Mouse (Mus musculus): ENCODE results near the gene Scarb2. TPM values are rescaled to one million over a fixed set of nuclear protein-coding genes. Genes with fewer than 3 reads are reported as not detected.

Scarb2 gene
- polyA plus RNA-seq, 1 experiment = 62.1 TPM

DNA sequence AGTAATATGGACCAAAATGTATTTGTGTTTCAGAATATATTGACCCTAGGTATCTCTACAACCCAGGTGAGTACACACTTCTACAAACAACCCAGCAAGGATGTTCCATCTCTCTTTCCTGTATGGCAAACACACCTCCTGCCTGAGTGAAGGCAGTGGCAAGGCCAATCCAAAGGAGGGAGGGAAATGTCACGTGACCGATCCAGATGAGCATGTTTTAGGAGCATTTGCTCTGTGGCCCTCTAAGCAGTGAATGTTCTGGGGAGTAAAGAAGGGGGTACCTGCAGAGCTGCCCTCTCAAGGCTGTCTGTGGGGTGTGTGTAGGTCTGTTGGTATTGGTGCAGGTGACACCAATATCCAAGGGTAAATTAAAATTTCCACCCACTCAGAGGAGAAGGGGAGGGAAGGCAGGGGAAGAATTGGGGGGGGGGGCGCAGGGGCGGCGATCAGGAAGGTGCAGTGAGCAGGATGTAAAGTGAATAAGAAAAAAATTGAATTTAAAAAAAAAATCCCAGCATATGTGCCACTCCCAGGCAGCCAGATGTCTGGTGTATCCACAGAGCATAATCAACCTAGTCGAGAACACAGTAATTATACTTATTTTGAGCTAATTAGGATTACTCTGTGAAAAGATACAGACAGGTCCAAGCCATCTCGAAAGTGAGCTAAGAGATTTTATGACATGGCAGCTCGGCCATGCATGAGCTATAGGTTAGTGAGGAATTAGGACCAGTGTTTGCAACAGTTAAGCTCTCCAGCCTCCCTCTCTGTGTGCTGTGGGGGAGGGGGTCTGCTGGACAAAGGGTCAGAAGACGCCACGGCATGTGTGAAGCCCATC is 102.9 kb downstream of the Scarb2 start:
- Histone ChIP-seq H3K9ac (ENCODE audit: low read depth, poor library complexity, severe bottlenecking) (no peak overlapping the region), H3K27me3 (ENCODE audit: control insufficient read depth, insufficient read depth, low read length, poor library complexity, severe bottlenecking) (no peaks in the 10 kb centered on the region), H3K4me3 (ENCODE audit: low read depth, low read length) (no peak overlapping the region), H3K36me3 (ENCODE audit: control insufficient read depth, insufficient read depth, low read length, poor library complexity, severe bottlenecking) (no peaks in the 10 kb centered on the region), H3K4me1 (ENCODE audit: control insufficient read depth, insufficient read depth, low read length) (no peaks in the 10 kb centered on the region), H3K27ac (ENCODE audit: insufficient read depth, low read length) (no peak overlapping the region), H3K9me3 (replicated peaks; ENCODE audit: control insufficient read depth, insufficient read depth, low read length, poor library complexity, severe bottlenecking) (no peaks in the 10 kb centered on the region)
- TF ChIP-seq CTCF (IDR thresholded peaks at IDR 0.05; ENCODE audit: low read depth, low read length) (no peak), EP300 (IDR thresholded peaks at IDR 0.05; ENCODE audit: insufficient read depth, low read depth, low read length) (no peak), POLR2A (IDR thresholded peaks at IDR 0.05; ENCODE audit: insufficient read depth, low read length) (no peak)

DNA sequence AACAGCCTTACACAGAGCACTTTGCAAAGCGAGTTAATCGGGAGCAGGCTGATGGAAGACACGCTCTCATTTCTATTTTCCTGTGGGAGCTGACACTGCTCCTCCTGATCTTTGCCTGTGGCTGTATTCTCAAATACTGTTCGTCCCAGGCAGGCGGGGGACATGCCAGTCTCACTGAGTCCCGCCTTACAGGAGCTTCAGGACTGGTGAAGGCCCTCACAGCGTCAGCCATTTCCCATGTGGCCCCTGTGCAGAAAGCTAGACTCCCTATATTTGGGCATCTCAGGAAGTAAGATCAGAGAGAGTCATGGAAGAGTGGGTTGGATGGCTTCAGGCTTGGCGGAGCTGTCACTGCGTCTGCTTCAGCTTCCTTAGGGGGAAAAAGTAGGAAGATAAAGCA is 103.8 kb downstream of the Scarb2 start:
- Histone ChIP-seq H3K27ac (ENCODE audit: insufficient read depth, low read length) (no peak overlapping the region), H3K9me3 (replicated peaks; ENCODE audit: control insufficient read depth, insufficient read depth, low read length, poor library complexity, severe bottlenecking) (no peaks in the 10 kb centered on the region)
- TF ChIP-seq POLR2A (IDR thresholded peaks at IDR 0.05; ENCODE audit: insufficient read depth, low read length) = no peak
- TF ChIP-seq CTCF (IDR thresholded peaks at IDR 0.05; ENCODE audit: low read depth, low read length) = no peak
- TF ChIP-seq EP300 (IDR thresholded peaks at IDR 0.05; ENCODE audit: insufficient read depth, low read depth, low read length) = no peak

DNA sequence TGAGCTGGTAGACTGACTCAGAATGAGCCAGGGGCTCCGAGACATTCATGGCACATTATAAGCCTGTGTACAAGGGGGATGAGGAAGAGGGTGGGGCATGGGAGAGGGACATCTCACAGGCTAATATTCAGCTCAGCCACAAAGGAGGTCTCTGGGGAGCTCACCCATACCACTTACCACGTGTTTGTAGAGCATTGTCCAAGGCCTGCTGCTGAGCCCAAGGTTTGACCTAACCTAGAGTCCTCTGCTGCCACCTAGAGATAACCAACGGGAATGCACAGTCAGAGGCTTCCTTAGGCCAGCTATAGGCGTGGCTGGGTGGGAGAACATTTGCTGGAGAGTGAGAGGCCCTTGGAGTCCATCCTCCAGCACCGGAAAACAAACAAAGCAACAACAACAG is 108.5 kb downstream of the Scarb2 start:
- no peak overlapping the region for H3K9ac ChIP-seq (ENCODE audit: low read depth, poor library complexity, severe bottlenecking)
- no peak overlapping the region for H3K4me3 ChIP-seq (ENCODE audit: low read depth, low read length)
- no peaks in the 10 kb centered on the region for H3K27me3 ChIP-seq (ENCODE audit: control insufficient read depth, insufficient read depth, low read length, poor library complexity, severe bottlenecking)
- no peaks in the 10 kb centered on the region for H3K9me3 ChIP-seq (replicated peaks; ENCODE audit: control insufficient read depth, insufficient read depth, low read length, poor library complexity, severe bottlenecking)
- no peak for TF ChIP-seq POLR2A (IDR thresholded peaks at IDR 0.05; ENCODE audit: insufficient read depth, low read length)
- peak; percentile 83 for TF ChIP-seq CTCF (IDR thresholded peaks at IDR 0.05; ENCODE audit: low read depth, low read length)
- TF ChIP-seq EP300 (IDR thresholded peaks at IDR 0.05; ENCODE audit: insufficient read depth, low read depth, low read length) = no peak
- H3K4me1 ChIP-seq (ENCODE audit: control insufficient read depth, insufficient read depth, low read length) = no peaks in the 10 kb centered on the region
- H3K36me3 ChIP-seq (ENCODE audit: control insufficient read depth, insufficient read depth, low read length, poor library complexity, severe bottlenecking) = no peaks in the 10 kb centered on the region
- no peak overlapping the region for H3K27ac ChIP-seq (ENCODE audit: insufficient read depth, low read length)

More for the DNA sequence above, 103.8 kb downstream of the Scarb2 start:
- Histone ChIP-seq H3K27me3 (ENCODE audit: control insufficient read depth, insufficient read depth, low read length, poor library complexity, severe bottlenecking) (no peaks in the 10 kb centered on the region), H3K36me3 (ENCODE audit: control insufficient read depth, insufficient read depth, low read length, poor library complexity, severe bottlenecking) (no peaks in the 10 kb centered on the region), H3K9ac (ENCODE audit: low read depth, poor library complexity, severe bottlenecking) (no peak overlapping the region), H3K4me1 (ENCODE audit: control insufficient read depth, insufficient read depth, low read length) (no peaks in the 10 kb centered on the region), H3K4me3 (ENCODE audit: low read depth, low read length) (no peak overlapping the region)

DNA sequence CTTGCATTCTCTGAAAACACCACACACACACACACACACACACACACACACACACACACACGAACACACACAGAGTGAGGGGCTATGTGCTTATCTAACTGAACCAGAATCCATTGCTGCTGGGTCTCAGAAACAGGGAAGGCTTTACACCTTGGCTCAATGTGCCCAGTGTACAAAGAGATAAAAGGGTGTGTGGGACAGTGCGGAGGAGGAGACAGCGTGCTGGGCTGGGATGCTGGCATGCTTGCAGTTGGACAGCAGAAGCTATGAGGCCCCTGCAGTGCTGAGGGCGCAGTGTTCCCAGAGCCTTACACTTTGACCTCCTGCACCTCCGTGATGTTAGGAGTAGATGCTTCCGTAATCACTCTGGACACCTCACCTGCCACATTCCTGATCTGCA is 110.2 kb downstream of the Scarb2 start:
- Histone ChIP-seq H3K9ac (ENCODE audit: low read depth, poor library complexity, severe bottlenecking) (no peak overlapping the region), H3K4me3 (ENCODE audit: low read depth, low read length) (no peak overlapping the region), H3K4me1 (ENCODE audit: control insufficient read depth, insufficient read depth, low read length) (no peaks in the 10 kb centered on the region), H3K9me3 (replicated peaks; ENCODE audit: control insufficient read depth, insufficient read depth, low read length, poor library complexity, severe bottlenecking) (no peaks in the 10 kb centered on the region), H3K36me3 (ENCODE audit: control insufficient read depth, insufficient read depth, low read length, poor library complexity, severe bottlenecking) (no peaks in the 10 kb centered on the region), H3K27ac (ENCODE audit: insufficient read depth, low read length) (no peak overlapping the region), H3K27me3 (ENCODE audit: control insufficient read depth, insufficient read depth, low read length, poor library complexity, severe bottlenecking) (no peaks in the 10 kb centered on the region)
- no peak for TF ChIP-seq EP300 (IDR thresholded peaks at IDR 0.05; ENCODE audit: insufficient read depth, low read depth, low read length)
- TF ChIP-seq CTCF (IDR thresholded peaks at IDR 0.05; ENCODE audit: low read depth, low read length) = no peak

DNA sequence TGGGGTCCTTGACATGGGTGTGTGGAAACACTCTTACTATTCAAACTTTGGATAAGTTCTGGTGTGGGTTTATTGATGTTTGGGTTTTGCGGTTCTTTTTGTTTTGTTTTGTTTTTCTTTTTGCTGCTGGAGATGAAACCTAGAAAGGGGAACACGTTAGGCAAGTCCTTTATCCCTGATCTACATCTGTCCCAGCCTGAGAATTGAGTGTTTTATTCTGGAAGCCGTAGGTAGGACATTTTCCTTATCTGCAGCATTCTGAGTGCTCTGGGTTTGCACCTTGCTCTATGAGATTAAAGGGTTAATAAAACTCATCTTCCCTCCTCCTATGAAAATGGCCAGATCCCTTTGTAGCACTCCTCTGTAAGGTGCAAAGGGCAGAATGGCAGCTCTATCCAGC is 110.9 kb downstream of the Scarb2 start:
- Histone ChIP-seq H3K36me3 (ENCODE audit: control insufficient read depth, insufficient read depth, low read length, poor library complexity, severe bottlenecking) (no peaks in the 10 kb centered on the region), H3K4me3 (ENCODE audit: low read depth, low read length) (no peak overlapping the region), H3K27me3 (ENCODE audit: control insufficient read depth, insufficient read depth, low read length, poor library complexity, severe bottlenecking) (no peaks in the 10 kb centered on the region), H3K27ac (ENCODE audit: insufficient read depth, low read length) (no peak overlapping the region), H3K4me1 (ENCODE audit: control insufficient read depth, insufficient read depth, low read length) (no peaks in the 10 kb centered on the region), H3K9ac (ENCODE audit: low read depth, poor library complexity, severe bottlenecking) (no peak overlapping the region), H3K9me3 (replicated peaks; ENCODE audit: control insufficient read depth, insufficient read depth, low read length, poor library complexity, severe bottlenecking) (no peaks in the 10 kb centered on the region)
- TF ChIP-seq EP300 (IDR thresholded peaks at IDR 0.05; ENCODE audit: insufficient read depth, low read depth, low read length) (no peak), POLR2A (IDR thresholded peaks at IDR 0.05; ENCODE audit: insufficient read depth, low read length) (no peak), CTCF (IDR thresholded peaks at IDR 0.05; ENCODE audit: low read depth, low read length) (no peak)

DNA sequence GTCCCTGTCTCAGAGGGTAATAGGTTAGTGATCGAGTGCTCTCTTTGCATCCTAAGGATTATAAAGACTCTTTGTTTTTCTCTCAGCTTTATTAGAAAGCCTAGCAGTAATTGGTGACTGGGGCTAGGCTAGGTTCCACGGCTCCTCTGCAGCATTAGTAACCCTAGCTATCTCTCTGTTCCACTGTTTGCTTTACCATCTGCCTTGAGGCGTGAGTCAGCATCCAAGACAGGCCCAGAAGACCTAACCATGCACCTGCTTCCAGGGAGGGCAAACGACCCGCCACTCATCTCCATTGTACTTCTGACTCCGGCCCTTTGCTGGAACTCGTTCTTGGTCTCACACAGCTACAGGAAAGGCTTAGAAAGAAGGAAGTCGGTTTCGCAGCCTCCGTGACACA is 112.8 kb downstream of the Scarb2 start:
- H3K4me3 ChIP-seq (ENCODE audit: low read depth, low read length) = no peak overlapping the region
- TF ChIP-seq POLR2A (IDR thresholded peaks at IDR 0.05; ENCODE audit: insufficient read depth, low read length) = no peak
- no peak for TF ChIP-seq EP300 (IDR thresholded peaks at IDR 0.05; ENCODE audit: insufficient read depth, low read depth, low read length)
- no peak for TF ChIP-seq CTCF (IDR thresholded peaks at IDR 0.05; ENCODE audit: low read depth, low read length)
- H3K27me3 ChIP-seq (ENCODE audit: control insufficient read depth, insufficient read depth, low read length, poor library complexity, severe bottlenecking) = no peaks in the 10 kb centered on the region
- no peak overlapping the region for H3K27ac ChIP-seq (ENCODE audit: insufficient read depth, low read length)
- H3K9ac ChIP-seq (ENCODE audit: low read depth, poor library complexity, severe bottlenecking) = no peak overlapping the region
- H3K4me1 ChIP-seq (ENCODE audit: control insufficient read depth, insufficient read depth, low read length) = no peaks in the 10 kb centered on the region
- no peaks in the 10 kb centered on the region for H3K36me3 ChIP-seq (ENCODE audit: control insufficient read depth, insufficient read depth, low read length, poor library complexity, severe bottlenecking)
- no peaks in the 10 kb centered on the region for H3K9me3 ChIP-seq (replicated peaks; ENCODE audit: control insufficient read depth, insufficient read depth, low read length, poor library complexity, severe bottlenecking)

Data from ES-Bruce4 (cell line).